Mouse (Mus musculus): ENCODE data around the gene Slc28a1. TPM values are rescaled to one million over a fixed set of nuclear protein-coding genes. Genes with fewer than 3 reads are reported as not detected.

Slc28a1 gene
- 0.09 and 0.14 TPM in 2 replicates for polyA plus RNA-seq (2015; fragmentation: Nextera tagmentation; extraction: Ambion mirVana)

- H3K27ac ChIP-seq, result no peak within 1 kb of the TSS
- H3K4me2 ChIP-seq, result no peak within 1 kb of the TSS
- no peaks in the 10 kb centered on the region for H3K27me3 ChIP-seq
- no peaks in the 10 kb centered on the region for H3K9me3 ChIP-seq (replicated peaks)
- ATAC-seq (replicated peaks; ENCODE audit: insufficient number of reproducible peaks, insufficient read depth, low FRiP score, low read depth), result no peak
- H3K4me1 ChIP-seq (replicated peaks), result peaks cover 19% of the 10 kb centered on the region
- WGBS, result 59% methylated on average over 6 of the region's 6 CpGs
- H3K9ac ChIP-seq, result no peak within 1 kb of the TSS
- H3K36me3 ChIP-seq, result no peaks in the 10 kb centered on the region
- H3K4me3 ChIP-seq, result no peak within 1 kb of the TSS
Observed at GRCm38 (mm10) chr7:81114555-81114954, at the start of gene Slc28a1. TSS of gene Slc28a1 (plus strand) at chr7:81114799.

GRCm38 (mm10) chr7:81066714-81067113, 47.9 kb upstream of the Slc28a1 start:
- Histone ChIP-seq H3K9me3 (replicated peaks) (no peaks in the 10 kb centered on the region), H3K4me2 (no peak overlapping the region), H3K9ac (no peak overlapping the region), H3K36me3 (peaks cover 12% of the 10 kb centered on the region; the same call in 1 of the 2 replicates), H3K4me3 (no peak overlapping the region), H3K27ac (no peak overlapping the region), H3K27me3 (no peaks in the 10 kb centered on the region), H3K4me1 (replicated peaks) (peaks cover 21% of the 10 kb centered on the region)
- WGBS, result 43% methylated on average over 6 of the region's 6 CpGs
- no peak for ATAC-seq (replicated peaks; ENCODE audit: insufficient number of reproducible peaks, insufficient read depth, low FRiP score, low read depth)

DNA sequence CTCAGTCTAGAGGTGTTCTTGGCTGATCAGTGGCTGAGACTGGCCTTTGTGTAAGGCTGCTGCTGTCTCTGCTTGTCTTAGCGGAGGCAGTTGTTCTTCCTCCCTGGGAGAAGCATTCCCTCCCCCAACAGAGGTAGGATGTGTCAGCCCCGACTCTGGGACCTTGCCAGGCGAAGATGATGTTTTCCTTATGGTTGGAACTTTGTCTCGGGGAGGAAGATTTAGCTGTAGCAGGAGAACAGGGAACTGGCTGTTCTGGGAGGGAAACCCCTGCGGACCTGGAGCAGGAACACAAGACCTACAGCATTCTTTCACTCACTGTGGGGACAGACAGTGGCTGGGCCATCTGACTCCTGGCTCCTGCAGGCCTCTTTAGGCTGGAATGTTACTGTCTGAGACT, 42.1 kb upstream of the Slc28a1 start:
- ATAC-seq (replicated peaks; ENCODE audit: insufficient number of reproducible peaks, insufficient read depth, low FRiP score, low read depth), result 0 out of 2 replicates have a peak, but pooled peaks have one; percentile 3
- H3K9me3 ChIP-seq (replicated peaks), result no peaks in the 10 kb centered on the region

DNA sequence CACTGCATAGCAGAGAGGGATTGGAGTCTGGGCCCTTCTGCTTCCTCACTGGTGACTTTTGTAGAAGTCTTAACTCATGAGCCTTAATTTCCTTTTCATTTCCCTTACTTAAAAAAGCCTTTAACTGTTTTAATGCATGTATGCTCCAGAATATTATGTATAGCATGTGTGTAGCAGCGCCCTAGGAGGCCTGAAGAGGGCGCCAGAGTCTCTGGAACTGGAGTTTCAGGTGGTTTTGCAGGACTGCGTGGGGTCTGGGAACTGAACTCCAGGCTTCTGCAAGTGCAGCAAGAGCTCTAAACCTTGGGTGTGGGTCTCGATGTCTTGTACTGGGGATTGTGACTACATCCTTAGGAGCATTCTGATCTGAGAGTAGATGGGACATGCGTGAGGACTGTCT, 41.3 kb upstream of the Slc28a1 start:
- H3K4me1 ChIP-seq (replicated peaks), result peaks cover 62% of the 10 kb centered on the region
- H3K36me3 ChIP-seq, result peaks cover 28% of the 10 kb centered on the region
- H3K27ac ChIP-seq, result peak overlapping the region; percentile 65
- no peak overlapping the region for H3K9ac ChIP-seq
- no peaks in the 10 kb centered on the region for H3K27me3 ChIP-seq
- ATAC-seq (replicated peaks; ENCODE audit: insufficient number of reproducible peaks, insufficient read depth, low FRiP score, low read depth), result no peak
- H3K4me2 ChIP-seq, result no peak overlapping the region
- H3K4me3 ChIP-seq, result no peak overlapping the region
- 83% methylated on average over 5 of the region's 5 CpGs for WGBS
- H3K9me3 ChIP-seq (replicated peaks), result no peaks in the 10 kb centered on the region

More for the DNA sequence above, 42.1 kb upstream of the Slc28a1 start:
- H3K4me3 ChIP-seq, result no peak overlapping the region
- peaks cover 31% of the 10 kb centered on the region for H3K36me3 ChIP-seq
- WGBS, result 27% methylated on average over 5 of the region's 5 CpGs
- peaks cover 53% of the 10 kb centered on the region for H3K4me1 ChIP-seq (replicated peaks)
- peak overlapping the region; percentile 65 for H3K27ac ChIP-seq
- no peak overlapping the region for H3K4me2 ChIP-seq
- no peak overlapping the region for H3K9ac ChIP-seq
- H3K27me3 ChIP-seq, result no peaks in the 10 kb centered on the region

DNA sequence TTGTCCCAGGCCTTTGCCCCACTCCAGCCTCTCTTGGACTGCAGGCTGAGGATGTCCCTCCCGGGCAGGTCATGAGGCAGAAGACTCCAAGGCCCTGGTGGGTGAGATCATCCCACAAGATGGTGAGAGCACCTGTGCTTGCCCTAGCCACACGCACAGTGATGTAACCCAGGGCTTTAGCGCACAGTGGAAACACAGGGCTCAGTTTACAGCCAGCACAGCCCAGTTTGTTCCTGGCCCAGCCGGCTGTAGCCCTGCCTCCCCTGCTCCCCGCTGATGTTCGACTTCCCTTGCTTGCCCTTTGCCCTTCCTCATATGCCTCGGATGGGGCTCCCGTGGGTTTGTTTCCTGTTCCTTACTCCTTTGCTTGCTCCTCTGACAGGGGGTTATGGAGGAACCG, 40.1 kb upstream of the Slc28a1 start:
- Histone ChIP-seq H3K36me3 (peaks cover 23% of the 10 kb centered on the region), H3K4me3 (no peak overlapping the region), H3K4me2 (no peak overlapping the region), H3K27ac (peak overlapping the region; percentile 88), H3K9ac (no peak overlapping the region), H3K27me3 (no peaks in the 10 kb centered on the region), H3K9me3 (replicated peaks) (no peaks in the 10 kb centered on the region), H3K4me1 (replicated peaks) (peaks cover 74% of the 10 kb centered on the region)
- ATAC-seq (replicated peaks; ENCODE audit: insufficient number of reproducible peaks, insufficient read depth, low FRiP score, low read depth), result no peak
- WGBS, result 51% methylated on average over 9 of the region's 9 CpGs

- no peak for ATAC-seq (replicated peaks; ENCODE audit: insufficient number of reproducible peaks, insufficient read depth, low FRiP score, low read depth)
- H3K9me3 ChIP-seq (replicated peaks), result no peaks in the 10 kb centered on the region
- H3K36me3 ChIP-seq, result peaks cover 23% of the 10 kb centered on the region
- H3K9ac ChIP-seq, result peak overlapping the region; percentile 8; the same call in 1 of the 2 replicates
- H3K4me2 ChIP-seq, result no peak overlapping the region
- 37% methylated on average over 7 of the region's 7 CpGs for WGBS
- H3K4me3 ChIP-seq, result no peak overlapping the region
- peak overlapping the region; percentile 88 for H3K27ac ChIP-seq
- no peaks in the 10 kb centered on the region for H3K27me3 ChIP-seq
- H3K4me1 ChIP-seq (replicated peaks), result peaks cover 81% of the 10 kb centered on the region
Observed at GRCm38 (mm10) chr7:81075299-81075698, 39.3 kb upstream of the Slc28a1 start.

GRCm38 (mm10) chr7:81075732-81076131, 38.9 kb upstream of the Slc28a1 start:
- ATAC-seq (replicated peaks; ENCODE audit: insufficient number of reproducible peaks, insufficient read depth, low FRiP score, low read depth), result no peak
- Histone ChIP-seq H3K27me3 (no peaks in the 10 kb centered on the region), H3K36me3 (peaks cover 23% of the 10 kb centered on the region), H3K9ac (peak overlapping the region; percentile 8; the same call in 1 of the 2 replicates), H3K4me2 (no peak overlapping the region), H3K27ac (peak overlapping the region; percentile 88), H3K4me3 (no peak overlapping the region), H3K4me1 (replicated peaks) (peaks cover 85% of the 10 kb centered on the region), H3K9me3 (replicated peaks) (no peaks in the 10 kb centered on the region)
- 54% methylated on average over 5 of the region's 5 CpGs for WGBS

DNA sequence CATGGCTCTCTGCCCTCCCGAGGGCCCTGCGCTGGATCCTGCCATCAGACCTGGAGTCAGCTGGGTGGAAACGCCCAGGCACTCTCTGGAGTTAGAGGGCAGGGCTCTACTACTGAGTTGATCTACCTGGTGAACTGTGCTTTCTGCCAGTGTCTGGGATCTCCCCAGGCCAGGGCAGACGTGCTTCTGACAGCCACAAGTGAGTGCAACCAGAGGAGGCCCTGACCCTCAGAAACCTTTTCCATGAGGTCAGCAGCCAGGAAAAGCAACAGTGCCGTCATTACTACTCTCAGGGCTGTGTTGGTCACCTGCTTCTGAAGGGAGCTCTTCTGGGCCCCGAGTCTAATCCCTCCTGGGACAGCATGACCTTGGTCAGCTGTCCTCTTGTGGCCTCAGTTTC, 37.6 kb upstream of the Slc28a1 start:
- Histone ChIP-seq H3K4me3 (no peak overlapping the region), H3K4me2 (no peak overlapping the region), H3K4me1 (replicated peaks) (peaks cover 85% of the 10 kb centered on the region), H3K36me3 (peaks cover 17% of the 10 kb centered on the region), H3K27me3 (no peaks in the 10 kb centered on the region), H3K9ac (peak overlapping the region; percentile 27; the same call in 1 of the 2 replicates), H3K27ac (peak overlapping the region; percentile 88), H3K9me3 (replicated peaks) (no peaks in the 10 kb centered on the region)
- 46% methylated on average over 6 of the region's 6 CpGs for WGBS
- ATAC-seq (replicated peaks; ENCODE audit: insufficient number of reproducible peaks, insufficient read depth, low FRiP score, low read depth), result peak; percentile 74

- 46% methylated on average over 6 of the region's 6 CpGs for WGBS
- Histone ChIP-seq H3K4me3 (no peak overlapping the region), H3K27ac (peak overlapping the region; percentile 88), H3K27me3 (no peaks in the 10 kb centered on the region), H3K4me2 (0 out of 2 replicates have a peak overlapping the region, but pooled peaks have one; percentile 19), H3K9me3 (replicated peaks) (no peaks in the 10 kb centered on the region), H3K9ac (no peak overlapping the region), H3K4me1 (replicated peaks) (peaks cover 69% of the 10 kb centered on the region), H3K36me3 (no peaks in the 10 kb centered on the region)
- ATAC-seq (replicated peaks; ENCODE audit: insufficient number of reproducible peaks, insufficient read depth, low FRiP score, low read depth), result peak; percentile 62
Observed at GRCm38 (mm10) chr7:81078740-81079139, 35.9 kb upstream of the Slc28a1 start.

GRCm38 (mm10) chr7:81093420-81093965, 21.1 kb upstream of the Slc28a1 start:
- 39% methylated on average over 18 of the region's 18 CpGs for WGBS
- peaks cover 40% of the 10 kb centered on the region; the same call in 1 of the 2 replicates for H3K36me3 ChIP-seq
- no peak overlapping the region for H3K4me3 ChIP-seq
- ATAC-seq (replicated peaks; ENCODE audit: insufficient number of reproducible peaks, insufficient read depth, low FRiP score, low read depth), result no peak
- H3K27ac ChIP-seq, result peak overlapping the region; percentile 6
- 0 out of 2 replicates have a peak overlapping the region, but pooled peaks have one; percentile 28 for H3K9ac ChIP-seq
- H3K27me3 ChIP-seq, result no peaks in the 10 kb centered on the region
- peaks cover 18% of the 10 kb centered on the region for H3K4me1 ChIP-seq (replicated peaks)
- no peaks in the 10 kb centered on the region for H3K9me3 ChIP-seq (replicated peaks)
- H3K4me2 ChIP-seq, result no peak overlapping the region

- Histone ChIP-seq H3K4me1 (replicated peaks) (peaks cover 18% of the 10 kb centered on the region), H3K4me3 (no peak overlapping the region), H3K4me2 (no peak overlapping the region), H3K9me3 (replicated peaks) (no peaks in the 10 kb centered on the region), H3K9ac (0 out of 2 replicates have a peak overlapping the region, but pooled peaks have one; percentile 28), H3K36me3 (peaks cover 38% of the 10 kb centered on the region; the same call in 1 of the 2 replicates), H3K27me3 (no peaks in the 10 kb centered on the region), H3K27ac (peak overlapping the region; percentile 6)
- 53% methylated on average over 6 of the region's 6 CpGs for WGBS
- ATAC-seq (replicated peaks; ENCODE audit: insufficient number of reproducible peaks, insufficient read depth, low FRiP score, low read depth), result 0 out of 2 replicates have a peak, but pooled peaks have one; percentile 24
Observed at GRCm38 (mm10) chr7:81094104-81094757, 20.4 kb upstream of the Slc28a1 start.
